Mouse (Mus musculus) CH12F3 (cell line): ENCODE measurements around the gene Kif27.
"Not testable (repeated sequence)": the region's sequence is repeated elsewhere in the genome, so short reads cannot be mapped to it uniquely, and the experiment has no call there.

Experiments used
- in situ Hi-C: fragments of 300-500 bp; cut with MboI; formaldehyde crosslinking; loops from 2 replicates; pipeline ENCODE4 v1.14.3; 2020; ENCODE audit warnings: low sequenced_read_pairs

Kif27 gene

DNA sequence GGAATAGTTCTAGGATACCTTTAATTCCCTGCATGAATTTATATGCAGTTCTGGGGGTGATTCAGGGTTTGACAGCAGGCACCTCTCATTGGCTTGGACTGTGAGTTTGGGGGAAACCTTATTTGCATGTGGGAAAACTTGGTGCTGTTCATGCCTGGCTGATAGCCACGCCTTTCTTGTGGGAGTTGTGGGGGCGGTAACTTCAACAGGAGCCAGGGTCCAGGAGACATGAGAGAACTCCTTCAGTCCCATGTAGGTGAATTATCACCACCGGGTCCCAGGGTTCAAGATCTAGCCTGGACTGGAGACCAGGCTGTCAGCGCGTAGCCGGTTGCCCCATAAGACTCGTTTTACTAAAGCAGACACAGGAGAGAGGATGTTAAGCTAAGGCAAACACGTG is 6.3 kb upstream of the Kif27 start:
- in situ Hi-C loops, result not testable (repeated sequence)

DNA sequence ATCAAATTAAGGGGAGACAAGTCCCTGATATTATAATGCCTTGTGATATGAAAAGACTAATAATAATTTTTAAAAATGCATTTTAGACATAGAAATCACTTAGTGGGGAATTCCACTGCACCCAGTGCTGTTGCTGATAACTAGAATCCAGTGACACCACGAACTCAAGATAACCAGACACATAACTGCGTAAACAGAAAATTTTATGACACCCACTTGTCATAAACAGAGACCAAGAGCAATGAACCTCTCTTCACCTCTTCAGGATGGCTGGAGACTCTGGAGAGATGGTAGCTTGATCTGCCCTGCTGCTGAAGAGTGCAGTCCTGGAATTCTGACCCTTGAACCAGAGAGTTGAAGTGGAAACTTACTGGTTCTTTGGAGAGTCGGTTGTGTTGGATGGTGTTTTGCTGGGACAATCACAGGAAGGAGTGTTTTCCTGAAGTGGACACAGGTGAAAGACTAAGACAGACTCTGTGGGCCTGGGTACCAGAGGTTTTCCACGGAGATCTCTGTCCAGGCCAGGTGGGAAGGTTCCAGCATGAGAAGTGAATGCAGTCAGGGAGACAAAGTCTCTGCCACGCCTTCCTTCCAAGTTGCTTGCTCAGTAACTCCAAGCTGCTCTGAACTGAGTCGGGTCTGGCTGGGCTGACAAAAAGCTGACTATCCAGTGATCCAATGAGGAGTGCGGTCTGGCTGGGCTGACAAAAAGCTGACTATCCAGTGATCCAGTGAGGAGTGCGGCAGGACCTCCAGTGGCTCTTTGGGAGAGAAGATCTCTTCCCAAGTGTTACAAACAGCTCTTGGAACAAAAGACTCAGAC is 5.6 kb upstream of the Kif27 start:
- in situ Hi-C loops, result no loop called here

DNA sequence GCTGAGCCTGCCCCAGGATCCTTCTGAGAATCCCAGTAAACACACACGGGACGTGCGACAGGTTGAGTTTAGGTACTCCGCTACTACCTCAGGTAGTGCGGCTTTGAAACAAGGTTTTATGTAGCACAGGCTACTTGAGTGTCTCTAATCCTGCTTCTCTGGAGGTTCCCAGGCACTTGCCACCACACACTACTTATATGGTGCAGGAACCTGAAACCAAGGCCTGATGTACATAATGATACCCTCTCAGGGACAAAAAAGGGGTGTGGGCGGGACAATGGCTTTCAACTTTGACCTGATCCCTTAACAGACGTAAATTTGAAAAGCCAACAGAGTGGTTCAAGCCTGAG is 357 bp upstream of the Kif27 start:
- in situ Hi-C loops, result no loop called here

DNA sequence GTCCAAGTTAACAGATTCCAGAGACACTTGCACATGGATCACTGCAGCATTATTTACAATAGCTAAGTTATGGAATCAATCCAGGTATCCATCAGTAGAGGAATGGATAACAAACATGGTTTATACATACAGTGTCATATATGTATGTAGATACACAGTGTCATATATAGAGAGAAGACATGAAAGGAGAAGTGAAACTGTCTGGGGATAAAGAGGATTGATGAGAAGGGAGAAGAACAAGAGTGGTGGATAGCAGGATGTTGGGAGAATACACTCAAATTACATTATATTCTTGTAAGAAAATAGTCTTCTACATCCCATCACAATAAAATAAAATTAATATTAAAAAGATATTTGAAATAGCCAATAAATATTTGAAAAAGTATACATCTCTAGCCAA is 5.9 kb downstream of the Kif27 start:
- in situ Hi-C loops, result no loop called here

DNA sequence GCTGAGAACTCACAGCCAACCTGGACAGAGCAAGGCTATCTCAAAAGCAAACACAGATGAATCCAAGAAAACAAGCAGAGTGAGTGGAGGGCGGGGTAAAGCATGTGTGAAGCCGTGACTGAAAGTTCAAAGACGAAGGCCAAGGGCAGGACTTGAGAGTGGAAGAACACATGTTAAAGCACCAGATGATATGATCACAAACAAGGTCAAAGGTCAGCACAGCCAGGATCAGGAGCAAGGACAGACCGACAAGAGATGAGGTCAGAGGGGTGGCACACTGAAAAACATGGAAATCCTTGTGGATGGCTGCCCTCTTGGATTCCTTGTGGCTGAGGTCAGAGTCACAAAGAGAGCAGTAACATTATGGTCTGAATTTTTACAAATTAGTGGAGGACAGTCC is 8.3 kb downstream of the Kif27 start:
- in situ Hi-C loops, result no loop called here

DNA sequence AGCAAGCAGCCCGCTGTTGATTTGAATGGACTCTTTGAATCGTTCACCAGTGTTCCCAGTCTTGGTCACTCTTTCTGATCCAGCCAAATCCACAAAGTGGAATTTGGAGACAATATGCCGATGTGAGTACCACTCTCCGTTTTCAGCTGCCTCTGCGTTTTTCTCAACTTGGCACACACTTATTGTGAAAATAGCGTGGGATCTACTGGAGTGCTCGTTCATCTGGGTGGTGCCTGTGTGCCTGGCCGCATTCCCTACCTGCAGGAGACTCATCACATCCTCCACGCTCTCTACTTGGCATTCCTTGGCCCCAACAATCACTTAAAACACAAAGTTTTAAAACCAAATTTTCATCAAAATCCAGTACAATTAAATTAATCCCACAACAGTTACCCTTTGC is 14.4 kb downstream of the Kif27 start:
- in situ Hi-C loops, result no loop called here

DNA sequence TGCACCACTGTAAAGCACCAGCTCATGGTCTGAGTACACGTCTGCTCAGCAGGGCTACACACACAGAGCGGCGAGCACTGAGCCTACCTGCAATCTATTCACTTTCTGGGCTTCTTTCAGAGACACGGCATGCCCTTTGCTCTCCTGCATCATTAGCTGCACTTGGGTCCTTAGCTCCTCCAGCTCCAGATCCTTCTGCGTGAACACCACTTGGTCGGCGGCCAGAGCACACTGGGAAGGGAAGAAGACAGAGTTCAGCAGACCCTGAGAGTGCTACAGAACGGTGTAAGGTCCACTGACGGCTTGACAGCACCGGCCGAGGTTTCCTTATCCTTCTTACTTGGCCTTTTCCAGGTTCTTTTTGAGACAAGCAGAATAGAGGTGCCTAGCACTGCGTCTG is 21.5 kb downstream of the Kif27 start:
- in situ Hi-C loops, result no loop called here

DNA sequence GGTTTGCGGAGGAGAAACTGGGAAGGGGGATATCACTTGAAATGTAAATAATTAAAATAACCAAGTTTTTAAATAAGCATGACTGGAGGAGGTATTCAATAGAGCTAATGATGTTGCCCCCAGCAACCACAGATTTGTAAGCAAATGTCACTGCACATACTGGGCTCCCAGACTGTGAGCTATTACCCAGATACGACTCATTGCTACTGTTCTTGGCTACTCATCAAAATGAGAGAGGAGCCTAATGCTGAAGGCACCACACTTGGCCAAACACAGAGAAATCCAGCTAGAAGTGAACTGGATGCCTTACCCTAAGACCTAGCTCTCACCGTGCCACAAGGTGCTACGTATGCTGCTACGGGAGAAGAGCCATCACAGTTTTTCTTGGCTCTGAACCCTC is 24.8 kb downstream of the Kif27 start:
- in situ Hi-C loops, result no loop called here

DNA sequence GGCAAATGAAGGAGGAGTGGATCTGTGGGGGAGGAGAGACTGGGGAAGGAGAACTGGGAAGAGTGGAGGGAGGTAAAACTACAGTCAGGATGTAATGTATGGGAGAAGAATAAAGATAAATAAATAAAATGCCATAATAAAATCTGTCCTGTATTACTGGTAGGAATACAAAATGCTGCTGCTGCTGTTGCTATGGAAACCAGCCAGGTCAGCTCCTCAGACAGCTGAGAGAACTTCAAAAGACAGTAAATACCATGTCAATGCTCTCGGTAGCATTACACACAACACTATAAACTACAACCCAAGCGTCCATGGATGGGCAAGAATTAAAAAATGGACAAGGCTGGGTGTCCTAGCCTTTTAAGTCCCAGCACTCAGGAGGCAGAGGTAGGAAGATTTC is 41.2 kb downstream of the Kif27 start:
- in situ Hi-C loops, result no loop called here

DNA sequence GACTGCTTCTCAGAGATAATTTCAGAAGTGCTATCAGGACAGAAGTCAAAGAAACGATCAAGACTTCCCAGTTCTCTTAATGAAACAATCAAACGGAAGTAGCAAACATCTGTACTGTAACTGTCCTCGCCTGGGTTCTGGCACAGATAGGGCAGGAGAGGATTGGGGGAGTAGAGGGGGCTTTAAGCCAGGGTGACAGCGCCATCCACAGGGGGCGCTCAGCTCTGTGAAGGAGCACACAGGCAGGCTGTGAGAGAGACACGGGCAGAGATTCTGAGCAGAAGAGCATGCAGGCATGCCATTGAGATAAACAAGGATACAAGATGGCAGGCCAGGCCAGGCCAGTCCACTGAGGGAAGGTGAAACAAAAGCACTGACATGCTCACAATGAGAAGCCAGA is 43.9 kb downstream of the Kif27 start:
- in situ Hi-C loops, result no loop called here

DNA sequence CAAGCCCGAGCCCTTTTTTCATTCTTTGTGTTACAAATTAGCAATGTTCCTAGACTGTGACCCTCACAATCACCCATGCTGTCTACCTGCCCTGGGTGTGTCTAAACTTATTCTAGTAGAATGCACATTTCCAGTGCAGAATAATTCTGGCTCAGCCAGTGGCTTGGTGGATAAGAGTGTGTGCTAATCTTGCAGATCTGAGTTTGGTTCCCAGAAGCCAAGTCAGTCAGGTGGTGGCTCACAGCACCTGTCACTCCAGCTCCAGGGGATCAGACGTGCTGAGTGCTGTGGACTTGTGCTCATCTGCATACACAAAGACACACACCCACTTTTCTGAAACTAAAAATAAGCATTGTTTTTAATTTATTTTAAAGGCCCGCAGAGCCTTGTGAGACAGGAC is 45.2 kb downstream of the Kif27 start:
- in situ Hi-C loops, result no loop called here

DNA sequence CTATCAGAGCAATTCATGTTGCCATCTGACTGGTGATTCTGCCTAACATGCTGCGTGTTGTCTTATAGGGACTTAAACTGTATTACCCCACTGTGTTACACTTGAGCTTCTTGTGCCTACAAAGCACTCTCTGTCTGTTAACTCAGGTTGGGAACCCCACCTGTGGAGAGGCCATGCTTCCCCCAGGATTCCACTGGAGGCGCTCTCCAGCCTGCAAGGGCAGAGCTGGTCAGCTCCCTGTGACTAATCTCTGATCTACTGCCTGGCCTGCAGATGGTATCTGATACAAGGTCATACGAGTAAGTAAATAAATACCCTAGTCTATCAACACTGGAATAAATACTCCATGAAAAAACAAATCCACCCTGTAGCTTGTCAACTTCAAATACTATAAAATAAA is 47.6 kb downstream of the Kif27 start:
- in situ Hi-C loops, result no loop called here

DNA sequence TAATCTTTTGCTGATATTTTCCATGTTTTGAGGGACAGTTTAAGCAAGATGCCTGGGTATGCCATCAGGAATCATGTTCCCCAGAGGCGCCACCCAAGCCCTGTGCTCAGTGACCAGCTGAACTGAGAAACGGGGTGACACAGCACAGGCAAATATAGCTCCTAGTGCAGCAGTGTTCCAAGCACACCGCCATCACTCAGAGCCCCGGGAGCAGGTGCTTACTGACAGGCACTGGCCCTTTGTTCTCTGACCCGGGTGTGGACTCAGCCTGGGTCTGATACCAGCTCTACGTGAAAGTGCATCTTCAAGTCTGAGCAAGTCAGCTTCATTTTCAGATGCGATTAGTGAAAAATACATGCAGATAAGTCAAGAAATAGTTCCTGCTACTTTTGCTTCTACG is 49.4 kb downstream of the Kif27 start:
- in situ Hi-C loops, result no loop called here

DNA sequence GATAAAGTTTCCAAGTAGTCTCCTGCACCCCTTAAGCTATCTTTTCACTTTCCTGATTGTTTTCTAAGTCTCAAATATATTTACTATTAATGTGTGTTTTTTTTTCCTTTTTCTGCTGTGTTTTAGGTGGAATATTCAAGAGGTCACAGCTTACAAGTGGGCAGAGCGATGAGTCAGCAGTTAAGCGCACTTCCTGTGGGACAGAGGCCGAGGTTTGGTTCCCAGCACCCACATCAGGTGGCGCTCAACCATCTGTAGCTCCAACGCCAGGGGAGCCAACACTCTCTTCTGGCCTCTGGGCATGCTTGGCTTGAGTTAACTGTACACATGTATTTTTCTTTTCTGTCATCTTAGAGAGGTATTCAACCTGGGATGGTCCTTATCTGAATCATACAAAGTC is 51.5 kb downstream of the Kif27 start:
- in situ Hi-C loops, result no loop called here

DNA sequence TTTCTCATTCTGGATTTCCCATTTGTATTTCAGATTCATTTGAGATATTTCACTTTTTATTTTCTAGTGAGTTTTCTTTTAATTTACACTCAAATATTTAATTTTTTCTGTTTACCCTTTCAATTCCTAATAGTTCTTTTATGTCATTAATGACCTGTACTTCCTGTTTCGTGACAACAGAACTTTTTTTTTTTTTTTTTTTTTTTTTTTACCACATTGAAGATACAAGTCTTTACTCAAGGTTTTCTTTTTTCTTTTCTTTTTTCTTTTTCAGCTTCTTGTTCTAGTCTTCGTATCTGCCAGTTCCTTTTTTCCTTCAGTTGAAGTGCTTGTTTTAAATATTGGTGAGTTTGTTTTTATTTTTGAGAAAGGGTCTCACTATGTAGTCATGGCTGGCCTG is 53.7 kb downstream of the Kif27 start:
- in situ Hi-C loops, result no loop called here

DNA sequence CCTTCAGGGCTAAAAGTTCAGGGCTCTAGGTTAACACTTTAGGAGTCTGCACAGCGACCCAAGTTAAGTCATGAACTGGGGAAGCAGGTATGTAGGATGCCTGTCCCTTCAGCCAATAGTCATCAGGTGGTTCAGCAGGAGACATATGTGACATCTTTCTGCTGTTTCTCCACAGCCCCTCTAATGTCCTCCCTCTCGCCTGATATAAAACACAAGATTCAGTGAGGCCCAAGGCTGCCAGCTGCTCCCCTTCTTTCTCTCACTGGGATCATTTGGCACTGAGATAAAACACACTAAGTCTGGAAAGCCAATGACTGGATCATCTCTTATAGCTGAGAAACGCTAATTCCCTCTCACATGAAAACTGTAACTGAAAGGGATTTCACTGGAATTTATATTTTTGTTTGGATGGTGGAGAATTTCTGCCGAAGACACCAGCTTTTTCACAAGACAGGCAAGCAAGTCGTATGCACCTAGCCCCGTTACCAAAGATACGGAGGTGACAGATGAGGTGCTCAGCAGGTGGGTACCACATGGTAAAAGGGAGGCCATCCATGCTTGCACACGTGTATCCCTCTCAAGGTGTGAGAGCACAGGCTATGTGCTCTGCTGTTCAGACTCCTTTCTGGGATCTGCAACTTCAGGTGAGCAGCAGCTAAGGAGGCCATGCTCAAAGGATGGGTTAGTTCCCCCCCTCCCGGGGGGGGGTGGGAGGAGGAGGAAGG is 56.3 kb downstream of the Kif27 start:
- in situ Hi-C loops, result no loop called here

DNA sequence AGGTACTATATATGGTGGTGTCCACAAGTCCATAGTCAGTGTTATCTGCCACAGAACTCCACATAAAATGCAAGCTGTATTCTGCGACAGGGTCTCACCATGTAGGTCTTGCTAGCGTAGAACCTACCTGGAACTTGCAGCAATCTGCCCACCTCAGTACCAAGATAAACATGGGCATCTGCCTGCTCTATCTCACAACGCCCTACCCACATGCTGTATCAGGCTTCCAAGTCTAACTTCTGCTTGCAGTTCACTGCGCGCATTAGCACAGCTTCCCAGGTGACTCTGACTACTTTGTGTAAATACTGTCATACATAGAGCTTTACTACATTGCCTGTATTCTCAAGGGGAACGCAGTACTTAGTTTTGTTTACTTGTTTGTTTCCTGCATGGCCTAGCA is 57.0 kb downstream of the Kif27 start:
- in situ Hi-C loops, result no loop called here

DNA sequence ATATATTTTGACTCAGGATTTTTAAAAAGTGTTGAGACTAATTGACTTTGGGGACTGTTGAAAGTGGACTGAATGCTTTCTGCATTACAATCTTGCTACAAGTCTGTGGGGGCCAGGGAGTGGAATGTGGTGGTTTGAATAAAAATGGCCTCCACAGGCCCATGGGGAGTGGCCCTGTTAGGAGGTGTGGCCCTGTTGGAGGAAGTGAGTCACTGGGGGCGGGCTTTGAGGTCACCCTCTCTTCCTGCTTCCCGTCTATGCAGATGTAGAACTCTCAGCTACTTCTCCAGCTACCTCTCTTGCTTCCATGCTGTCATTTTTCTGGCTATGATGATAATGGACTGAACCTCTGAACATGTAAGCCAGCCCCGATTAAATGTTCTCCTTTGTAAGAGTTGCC is 60.2 kb downstream of the Kif27 start:
- in situ Hi-C loops, result loop anchor here (25.0 kb wide), 1 partner anchor 239 kb away; no protein-coding TSS in a partner anchor

DNA sequence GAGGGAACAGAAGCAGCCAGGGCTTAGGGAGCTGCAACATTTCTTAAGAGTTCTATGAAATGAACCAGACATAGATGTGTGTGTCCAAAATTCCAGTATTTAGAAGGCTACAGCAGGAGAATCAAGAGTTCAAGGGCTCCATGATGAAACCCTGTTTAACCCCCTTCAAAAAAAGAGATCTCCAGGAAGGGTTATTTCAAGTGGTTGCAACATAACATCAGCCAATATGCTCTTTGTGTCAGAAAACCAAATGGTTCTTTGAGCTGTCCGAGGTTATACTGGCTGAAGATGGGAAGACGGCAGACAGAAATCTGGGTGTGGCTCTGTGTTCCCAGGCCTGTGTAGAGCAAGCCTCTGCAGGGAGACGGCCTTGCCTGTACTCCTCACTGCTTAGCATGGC is 63.3 kb downstream of the Kif27 start:
- in situ Hi-C loops, result loop anchor here (25.0 kb wide), 1 partner anchor 242 kb away; no protein-coding TSS in a partner anchor

DNA sequence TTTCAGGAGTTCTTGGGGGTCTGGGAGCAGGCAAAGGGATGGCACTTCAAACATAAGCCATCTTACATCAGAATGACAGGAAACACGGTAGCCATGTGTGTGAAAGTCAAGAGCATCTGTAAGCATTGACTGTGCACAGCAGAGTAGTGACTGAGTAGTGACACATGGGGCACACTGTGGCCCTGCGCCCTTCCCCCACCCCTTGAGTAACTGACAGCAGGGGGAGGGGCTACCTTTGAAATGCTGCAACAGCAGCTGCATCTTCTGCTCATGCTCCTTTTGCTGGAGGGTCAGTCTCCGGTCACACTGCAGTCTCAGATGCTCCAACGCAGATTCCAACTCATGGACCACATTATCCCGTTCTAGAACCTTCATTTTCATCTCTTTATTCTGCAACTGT is 66.1 kb downstream of the Kif27 start:
- in situ Hi-C loops, result loop anchor here (25.0 kb wide), 1 partner anchor 244 kb away; no protein-coding TSS in a partner anchor

DNA sequence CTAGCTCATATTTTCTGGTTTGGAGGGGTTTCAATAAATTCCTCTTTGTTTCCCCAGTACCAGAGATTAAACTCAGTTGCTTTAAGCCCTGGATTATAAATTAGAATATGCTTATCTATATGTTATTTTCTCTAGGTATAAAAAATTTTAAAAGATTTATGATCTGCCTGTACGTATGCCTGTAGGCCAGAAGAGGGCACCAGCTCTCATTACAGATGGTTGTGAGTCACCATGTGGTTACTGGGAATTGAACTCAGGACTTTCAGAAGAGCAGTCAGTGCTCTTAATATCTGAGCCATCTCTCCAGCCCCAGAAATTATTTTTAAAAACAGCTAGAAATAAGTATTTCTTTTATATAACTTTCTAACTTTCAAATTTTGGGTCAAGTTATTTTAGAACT is 69.6 kb downstream of the Kif27 start:
- in situ Hi-C loops, result loop anchor here (25.0 kb wide), 1 partner anchor 248 kb away; no protein-coding TSS in a partner anchor

DNA sequence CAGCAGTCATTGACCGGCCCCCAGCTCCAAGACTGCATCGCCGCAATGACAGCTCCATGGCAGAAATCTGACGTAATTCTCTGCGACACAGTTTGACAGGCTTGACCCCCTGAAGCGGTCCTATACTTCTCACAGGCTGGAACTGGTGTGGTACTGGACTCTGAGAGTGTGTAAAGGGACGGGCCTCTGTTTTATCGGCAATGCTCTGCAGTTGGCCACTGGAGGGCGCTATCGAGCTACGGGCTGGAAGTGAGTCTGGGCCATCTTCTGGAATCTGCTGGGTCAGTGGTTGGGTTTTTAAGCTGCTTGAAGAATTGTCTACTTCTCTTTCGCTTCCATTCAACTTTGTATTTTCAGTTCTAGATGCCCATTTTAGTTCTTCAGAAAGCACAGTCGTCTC is 71.1 kb downstream of the Kif27 start:
- in situ Hi-C loops, result loop anchor here (25.0 kb wide), 1 partner anchor 249 kb away; no protein-coding TSS in a partner anchor
